Mouse (Mus musculus) hindbrain, postnatal 0 days (tissue): Measurements from ENCODE around the gene Mrpl1. TPM values are rescaled to one million over a fixed set of nuclear protein-coding genes. Genes with fewer than 3 reads are reported as not detected.

Experiments
- ATAC-seq: fragments of 200-750 bp; cut with Nextera tagmentation; 2 replicates; pipeline ENCODE4 v1.8.0; 2017; ENCODE audit warnings: mild to moderate bottlenecking, moderate TSS enrichment, moderate library complexity
- DNase-seq: peaks from one replicate; pipeline ENCODE4 v3.0.0-alpha.2; 2015; ENCODE audit warnings: low spot score
- H3K27ac ChIP-seq: fragments of 300-500 bp; sonication (generic); 2 replicates; pipeline ENCODE4 v1.5.1; 2014; ENCODE audit warnings: mild to moderate bottlenecking
- H3K27me3 ChIP-seq: fragments of 300-500 bp; sonication (generic); 2 replicates; pipeline ENCODE4 v1.6.1; 2014; ENCODE audit warnings: low read length, mixed read lengths; ENCODE audit not compliant: insufficient read depth
- H3K36me3 ChIP-seq: fragments of 300-500 bp; sonication (generic); 2 replicates; pipeline ENCODE4 v1.6.1; 2014; ENCODE audit warnings: low read length, mixed read lengths; ENCODE audit not compliant: insufficient read depth
- H3K4me1 ChIP-seq: fragments of 300-500 bp; sonication (generic); 2 replicates; pipeline ENCODE4 v1.6.1; 2014; ENCODE audit warnings: antibody characterized with exemption, low read length, mixed read lengths; ENCODE audit not compliant: insufficient read depth
- H3K4me2 ChIP-seq: fragments of 300-500 bp; sonication (generic); 2 replicates; pipeline ENCODE4 v1.6.1; 2014; ENCODE audit warnings: low read depth, mild to moderate bottlenecking, low read length, moderate library complexity, mixed read lengths
- H3K4me3 ChIP-seq: fragments of 300-500 bp; sonication (generic); 2 replicates; pipeline ENCODE4 v1.5.1; 2014; ENCODE audit warnings: low read length
- H3K9ac ChIP-seq: fragments of 300-500 bp; sonication (generic); replicated peaks from 2 replicates; pipeline ENCODE4 v1.6.1; 2014; ENCODE audit warnings: mild to moderate bottlenecking, low read length, moderate library complexity, mixed read lengths
- H3K9me3 ChIP-seq: fragments of 300-500 bp; sonication (generic); 2 replicates; pipeline ENCODE4 v1.6.1; 2016; ENCODE audit warnings: low read length, mixed read lengths
- CTCF ChIP-seq: IDR thresholded peaks from 2 replicates; pipeline ENCODE4 v1.5.1; 2016; ENCODE audit warnings: antibody characterized with exemption, control low read depth, low read depth
- WGBS: fragments of 180-500 bp; shearing (Covaris S2); extraction: QIAGEN DNeasy Blood & Tissue Kit; methylation state at CpG from one replicate; pipeline ENCODE4 v1.1.7; 2014; 5-methylcytosine and 5-hydroxymethylcytosine counted together
- polyA plus RNA-seq: library from polyadenylated mRNA; unstranded; fragments of >200 nt; fragmentation: Nextera tagmentation; extraction: Ambion mirVana; gene quantifications from 2 replicates; pipeline ENCODE4 v1.2.1, GENCODE M21; 2015
- total RNA-seq: library from RNA; depleted of rRNA; stranded (reverse); fragments of >200 nt; gene quantifications from 2 replicates; pipeline ENCODE4 v1.2.3, GENCODE M21; 2014

Mrpl1 gene
- total and polyA plus RNA-seq, 2 experiments from 2014 or later, result 12.3 to 13.7 TPM

GRCm38 (mm10) chr5:96221298-96221697 lies 12.0 kb downstream of the Mrpl1 start:
- H3K36me3 ChIP-seq, result no peaks in the 10 kb centered on the region
- WGBS, result 94% methylated on average over 1 of the region's 1 CpGs
- TF ChIP-seq CTCF, result no peak
- H3K27ac ChIP-seq, result no peak overlapping the region
- no peak overlapping the region for H3K4me3 ChIP-seq
- H3K9ac ChIP-seq, result no peak overlapping the region
- no peaks in the 10 kb centered on the region for H3K4me1 ChIP-seq
- no peak overlapping the region for H3K4me2 ChIP-seq
- ATAC-seq (0 out of 2 replicates have a peak, but pooled peaks have one; percentile 18), DNase-seq (no peak)
- no peaks in the 10 kb centered on the region for H3K9me3 ChIP-seq
- H3K27me3 ChIP-seq, result no peaks in the 10 kb centered on the region

- 59% methylated on average over 5 of the region's 5 CpGs for WGBS
- Histone ChIP-seq H3K36me3 (0 out of 2 replicates have a peak, but pooled peaks cover 5% of the 10 kb centered on the region), H3K4me1 (no peaks in the 10 kb centered on the region), H3K4me2 (no peak overlapping the region), H3K27ac (no peak overlapping the region), H3K4me3 (no peak overlapping the region), H3K9me3 (no peaks in the 10 kb centered on the region), H3K27me3 (no peaks in the 10 kb centered on the region), H3K9ac (no peak overlapping the region)
- no peak for TF ChIP-seq CTCF
- ATAC-seq (peak; percentile 68), DNase-seq (peak; percentile 59)
Observed at GRCm38 (mm10) chr5:96221812-96222585, 12.7 kb downstream of the Mrpl1 start.

- TF ChIP-seq CTCF, result no peak
- 95% methylated on average over 3 of the region's 3 CpGs for WGBS
- no peak for ATAC-seq
Observed at GRCm38 (mm10) chr5:96222964-96223363, 13.7 kb downstream of the Mrpl1 start.

GRCm38 (mm10) chr5:96226490-96226889 lies 17.2 kb downstream of the Mrpl1 start:
- no peak overlapping the region for H3K4me2 ChIP-seq
- DNase-seq, result no peak
- ATAC-seq, result no peak

More at GRCm38 (mm10) chr5:96222964-96223363, 13.7 kb downstream of the Mrpl1 start:
- Histone ChIP-seq H3K4me1 (no peaks in the 10 kb centered on the region), H3K27me3 (no peaks in the 10 kb centered on the region), H3K4me2 (no peak overlapping the region), H3K4me3 (no peak overlapping the region), H3K9me3 (no peaks in the 10 kb centered on the region), H3K27ac (no peak overlapping the region), H3K36me3 (0 out of 2 replicates have a peak, but pooled peaks cover 5% of the 10 kb centered on the region), H3K9ac (no peak overlapping the region)
- no peak for DNase-seq

GRCm38 (mm10) chr5:96228967-96229366 lies 19.7 kb downstream of the Mrpl1 start:
- no peak for TF ChIP-seq CTCF
- 100% methylated on average over 2 of the region's 2 CpGs for WGBS
- DNase-seq, result no peak

More at GRCm38 (mm10) chr5:96226490-96226889, 17.2 kb downstream of the Mrpl1 start:
- Histone ChIP-seq H3K9ac (no peak overlapping the region), H3K27me3 (no peaks in the 10 kb centered on the region), H3K27ac (no peak overlapping the region), H3K36me3 (peaks cover 16% of the 10 kb centered on the region; the same call in 1 of the 2 replicates), H3K4me1 (no peaks in the 10 kb centered on the region), H3K4me3 (no peak overlapping the region), H3K9me3 (no peaks in the 10 kb centered on the region)
- no peak for TF ChIP-seq CTCF
- 84% methylated on average over 8 of the region's 8 CpGs for WGBS

GRCm38 (mm10) chr5:96238797-96239196 lies 29.5 kb downstream of the Mrpl1 start:
- H3K27me3 ChIP-seq, result no peaks in the 10 kb centered on the region
- no peak overlapping the region for H3K9ac ChIP-seq
- H3K4me1 ChIP-seq, result no peaks in the 10 kb centered on the region
- no peak for DNase-seq
- WGBS, result 96% methylated on average over 5 of the region's 5 CpGs
- H3K27ac ChIP-seq, result no peak overlapping the region
- no peak for TF ChIP-seq CTCF
- H3K36me3 ChIP-seq, result peaks cover 19% of the 10 kb centered on the region
- no peaks in the 10 kb centered on the region for H3K9me3 ChIP-seq
- H3K4me2 ChIP-seq, result no peak overlapping the region
- H3K4me3 ChIP-seq, result no peak overlapping the region
- no peak for ATAC-seq

More at GRCm38 (mm10) chr5:96228967-96229366, 19.7 kb downstream of the Mrpl1 start:
- H3K4me3 ChIP-seq, result no peak overlapping the region
- no peak overlapping the region for H3K27ac ChIP-seq
- no peaks in the 10 kb centered on the region for H3K27me3 ChIP-seq
- H3K9me3 ChIP-seq, result no peaks in the 10 kb centered on the region
- H3K4me1 ChIP-seq, result no peaks in the 10 kb centered on the region
- H3K36me3 ChIP-seq, result peaks cover 23% of the 10 kb centered on the region; the same call in 1 of the 2 replicates
- H3K9ac ChIP-seq, result no peak overlapping the region
- no peak for ATAC-seq
- H3K4me2 ChIP-seq, result no peak overlapping the region

- H3K4me2 ChIP-seq, result no peak overlapping the region
- H3K36me3 ChIP-seq, result peaks cover 19% of the 10 kb centered on the region
- 86% methylated on average over 1 of the region's 1 CpGs for WGBS
- ATAC-seq, result no peak
- no peaks in the 10 kb centered on the region for H3K4me1 ChIP-seq
- H3K9me3 ChIP-seq, result no peaks in the 10 kb centered on the region
- no peaks in the 10 kb centered on the region for H3K27me3 ChIP-seq
- no peak overlapping the region for H3K9ac ChIP-seq
- no peak for TF ChIP-seq CTCF
- DNase-seq, result no peak
- H3K4me3 ChIP-seq, result no peak overlapping the region
- H3K27ac ChIP-seq, result no peak overlapping the region
Observed at GRCm38 (mm10) chr5:96240856-96241255, 31.6 kb downstream of the Mrpl1 start.
